Mouse (Mus musculus) liver, embryonic 14.5 days (tissue): ENCODE results near the gene Dusp15. TPM values are rescaled to one million over a fixed set of nuclear protein-coding genes. Genes with fewer than 3 reads are reported as not detected.

Experiments used
- ATAC-seq: fragments of 200-750 bp; cut with Nextera tagmentation; 2 replicates; pipeline ENCODE4 v1.8.0; 2017; ENCODE audit warnings: moderate number of reproducible peaks, mild to moderate bottlenecking, moderate library complexity; ENCODE audit not compliant: insufficient read depth
- DNase-seq, 3 experiments: peaks; one replicate each; pipeline ENCODE4 v3.0.0-alpha.2; 2012 to 2013; ENCODE audit warnings: low read depth in 3 of 3, low spot score in 3 of 3
- H3K27ac ChIP-seq: fragments of 300-500 bp; sonication (generic); 2 replicates; pipeline ENCODE4 v1.5.1; 2014; ENCODE audit warnings: moderate library complexity, mild to moderate bottlenecking, control low read depth, inconsistent platforms
- H3K27me3 ChIP-seq: fragments of 300-500 bp; sonication (generic); 2 replicates; pipeline ENCODE4 v1.6.1; 2014; ENCODE audit warnings: mild to moderate bottlenecking, low read length, moderate library complexity; ENCODE audit not compliant: control insufficient read depth, insufficient read depth
- H3K36me3 ChIP-seq: fragments of 300-500 bp; sonication (generic); replicated peaks from 2 replicates; pipeline ENCODE4 v1.6.1; 2014; ENCODE audit warnings: low read depth; ENCODE audit not compliant: control insufficient read depth, insufficient read depth
- H3K4me1 ChIP-seq, 2 experiments: fragments of 200-500 bp in 1 of 2; fragments of 300-500 bp in 1 of 2; sonication (generic) in 1 of 2; replicated peaks; 2 replicates each; pipeline ENCODE4 v1.6.1; 2012 to 2014; ENCODE audit warnings: antibody characterized with exemption in 1 of 2, inconsistent platforms in 1 of 2, low read length in 1 of 2; ENCODE audit not compliant: control insufficient read depth in 2 of 2, insufficient read depth in 2 of 2
- H3K4me2 ChIP-seq: fragments of 300-500 bp; sonication (generic); 2 replicates; pipeline ENCODE4 v1.6.1; 2014; ENCODE audit warnings: low read depth, mild to moderate bottlenecking, control low read depth, moderate library complexity
- H3K4me3 ChIP-seq, 2 experiments: fragments of 200-500 bp in 1 of 2; fragments of 300-500 bp in 1 of 2; sonication (generic) in 1 of 2; 2 replicates each; pipeline ENCODE4 v1.5.1; 2012 to 2014; ENCODE audit warnings: low read depth in 2 of 2, low read length in 2 of 2, mild to moderate bottlenecking in 2 of 2, control low read depth in 1 of 2, inconsistent platforms in 1 of 2, moderate library complexity in 1 of 2; ENCODE audit not compliant: insufficient read depth in 1 of 2
- H3K9ac ChIP-seq: fragments of 300-500 bp; sonication (generic); replicated peaks from 2 replicates; pipeline ENCODE4 v1.6.1; 2014; ENCODE audit warnings: mild to moderate bottlenecking, control low read depth, moderate library complexity
- H3K9me3 ChIP-seq: fragments of 300-500 bp; sonication (generic); 2 replicates; pipeline ENCODE4 v1.6.1; 2016; ENCODE audit warnings: low read length, mixed read lengths; ENCODE audit not compliant: control insufficient read depth
- CTCF ChIP-seq: IDR thresholded peaks from 2 replicates; pipeline ENCODE4 v1.5.1; 2016; ENCODE audit warnings: antibody characterized with exemption, low read depth, control low read depth
- EP300 ChIP-seq: IDR thresholded peaks from 2 replicates; pipeline ENCODE4 v1.6.1; 2016; ENCODE audit warnings: antibody characterized with exemption, low read depth
- WGBS: fragments of 180-500 bp; shearing (Covaris S2); extraction: QIAGEN DNeasy Blood & Tissue Kit; methylation state at CpG from one replicate; pipeline ENCODE4 v1.1.7; 2014; ENCODE audit not compliant: insufficient replicate concordance; 5-methylcytosine and 5-hydroxymethylcytosine counted together
- polyA plus RNA-seq, 2 experiments: library from polyadenylated mRNA; depleted of rRNA in 1 of 2; stranded (reverse) in 1 of 2; unstranded in 1 of 2; fragments of >200 nt; fragmentation: Nextera tagmentation in 1 of 2; extraction: Ambion mirVana in 1 of 2; gene quantifications; 2 replicates each; pipeline versions ENCODE4 v1.2.1 to v1.2.3; 2012 to 2014

Dusp15 gene
- polyA plus RNA-seq, 2 experiments, result 0.02 TPM; not detected in 1

DNA sequence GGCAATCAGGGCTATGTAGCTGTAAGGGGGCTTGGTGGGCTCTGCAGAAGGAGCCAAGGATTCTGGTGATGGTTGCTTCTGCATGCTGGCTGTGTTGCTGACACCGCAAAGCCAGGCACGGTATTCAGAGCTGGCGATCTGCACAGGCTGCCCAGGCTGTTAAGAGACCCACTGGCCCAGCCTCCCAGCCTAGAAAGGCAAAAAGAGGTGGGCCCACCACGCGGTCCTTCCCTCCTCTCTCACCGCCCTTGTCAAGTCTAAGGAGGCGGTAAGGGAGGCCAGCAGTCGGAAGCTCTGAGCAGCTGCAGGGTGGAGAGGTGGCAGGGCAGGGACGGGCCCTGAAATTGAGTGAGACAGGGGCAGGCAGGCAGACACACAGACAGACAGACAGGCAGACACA, 18.4 kb downstream of the Dusp15 start, which contains the start of gene Foxs1:
Foxs1 (minus strand) TSS at position 161 of the 400 bp plus-strand sequence.
- DNase-seq, result no peak
- Histone ChIP-seq H3K9ac (no peak within 1 kb of the TSS), H3K9me3 (no peaks in the 10 kb centered on the region), H3K27ac (no peak within 1 kb of the TSS), H3K36me3 (no peaks in the 10 kb centered on the region), H3K4me3 (no peak within 1 kb of the TSS), H3K27me3 (no peaks in the 10 kb centered on the region), H3K4me2 (no peak within 1 kb of the TSS), H3K4me1 (peaks cover 0 to 2% of the 10 kb centered on the region in 2 experiments; a peak in 1 of 4 replicates)
- no peak for ATAC-seq
- 21% methylated on average over 9 of the region's 9 CpGs for WGBS
- TF ChIP-seq EP300 (no peak), CTCF (no peak)

DNA sequence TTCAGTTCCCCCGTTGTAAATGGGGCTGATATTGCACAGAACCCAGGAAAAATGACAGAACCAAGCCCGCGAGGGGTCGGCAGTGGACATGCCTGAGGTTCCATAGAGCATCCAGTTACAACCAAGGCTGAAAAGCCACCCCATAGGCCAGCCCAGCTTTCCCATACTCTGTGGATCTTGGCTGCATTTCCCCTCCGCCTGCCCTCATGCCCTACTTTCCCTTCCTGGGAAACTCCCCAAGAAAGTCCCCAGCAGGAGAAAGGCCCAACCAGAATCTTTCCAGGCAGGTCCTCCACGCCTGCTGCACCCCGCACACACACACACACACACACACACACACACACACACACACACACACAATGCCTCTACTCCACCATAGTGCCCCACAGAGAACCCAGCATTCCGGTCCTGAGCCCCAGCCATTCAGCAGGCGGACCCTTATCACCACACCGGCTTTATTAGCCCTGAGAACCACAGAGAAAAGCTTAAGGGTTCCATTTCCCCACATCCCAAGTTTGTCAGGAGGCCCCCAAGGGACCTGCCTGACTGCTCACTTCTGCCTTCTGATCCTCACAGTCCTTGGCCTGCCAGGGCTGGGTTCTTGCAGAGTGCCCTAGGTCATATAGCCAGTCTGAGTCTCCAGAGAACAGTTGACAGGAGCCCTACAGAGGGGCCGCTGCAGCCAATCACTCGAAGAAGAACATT, 19.9 kb downstream of the Dusp15 start:
- TF ChIP-seq CTCF (no peak), EP300 (no peak)
- no peaks in the 10 kb centered on the region for H3K9me3 ChIP-seq
- peaks cover 0 to 5% of the 10 kb centered on the region in 2 experiments; a peak in 1 of 4 replicates for H3K4me1 ChIP-seq
- no peak overlapping the region for H3K27ac ChIP-seq
- no peak overlapping the region for H3K4me2 ChIP-seq
- DNase-seq, result no peak
- WGBS, result 64% methylated on average over 12 of the region's 12 CpGs
- H3K36me3 ChIP-seq, result no peaks in the 10 kb centered on the region
- no peaks in the 10 kb centered on the region for H3K27me3 ChIP-seq
- no peak overlapping the region for H3K9ac ChIP-seq
- ATAC-seq, result no peak
- no peak overlapping the region for H3K4me3 ChIP-seq

DNA sequence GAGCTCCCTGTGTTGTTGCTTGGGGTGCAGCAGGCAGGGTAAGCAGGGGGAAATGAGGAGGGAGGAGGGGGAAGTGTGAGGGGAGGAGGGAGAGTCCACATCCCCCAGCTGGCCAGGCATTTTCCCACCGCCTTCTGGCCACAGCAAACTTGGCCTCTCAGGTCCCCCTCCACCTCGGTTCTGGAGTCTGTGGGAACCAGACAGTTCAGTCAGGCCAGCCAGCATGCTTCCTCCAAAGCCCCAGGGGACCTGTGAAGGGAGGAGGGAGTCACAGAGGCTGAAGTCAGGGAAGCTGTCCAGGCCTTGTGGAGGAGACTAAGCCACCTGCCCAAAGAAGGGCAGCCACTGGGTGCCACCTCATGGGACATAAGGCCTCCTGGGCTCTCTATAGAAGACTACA, 21.2 kb downstream of the Dusp15 start:
- Histone ChIP-seq H3K4me2 (no peak overlapping the region), H3K4me1 (peaks cover 0 to 5% of the 10 kb centered on the region in 2 experiments; a peak in 1 of 4 replicates), H3K4me3 (no peak overlapping the region), H3K36me3 (no peaks in the 10 kb centered on the region), H3K27me3 (no peaks in the 10 kb centered on the region), H3K9ac (no peak overlapping the region), H3K9me3 (no peaks in the 10 kb centered on the region), H3K27ac (no peak overlapping the region)
- DNase-seq, result no peak
- 30% methylated on average over 2 of the region's 2 CpGs for WGBS
- TF ChIP-seq EP300 (no peak), CTCF (no peak)
- no peak for ATAC-seq

DNA sequence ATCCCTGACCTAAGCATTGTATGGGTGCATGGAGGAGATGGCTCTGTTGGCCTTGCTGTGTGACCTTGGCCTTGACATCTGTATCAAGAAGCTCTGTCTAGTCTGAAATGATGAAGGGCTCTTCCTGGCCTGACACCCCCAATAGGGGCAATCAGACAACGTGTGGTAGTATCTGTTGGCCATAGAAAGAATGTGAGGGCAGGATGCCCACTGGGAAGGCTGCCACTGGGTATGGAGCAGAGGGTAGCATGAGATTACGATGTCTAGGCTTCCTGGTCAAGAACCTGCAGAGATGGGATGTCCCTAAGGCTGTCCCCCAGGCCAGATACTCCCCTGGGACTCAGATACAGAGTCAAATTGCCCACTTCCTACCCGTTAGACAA, 22.5 kb downstream of the Dusp15 start:
- Histone ChIP-seq H3K27me3 (no peaks in the 10 kb centered on the region), H3K9me3 (no peaks in the 10 kb centered on the region), H3K4me3 (no peak overlapping the region), H3K27ac (no peak overlapping the region), H3K36me3 (no peaks in the 10 kb centered on the region), H3K4me1 (peaks cover 0 to 5% of the 10 kb centered on the region in 2 experiments; a peak in 1 of 4 replicates), H3K4me2 (no peak overlapping the region), H3K9ac (no peak overlapping the region)
- ATAC-seq (no peak), DNase-seq (no peak)
- TF ChIP-seq EP300, result no peak
- 41% methylated on average over 3 of the region's 3 CpGs for WGBS

DNA sequence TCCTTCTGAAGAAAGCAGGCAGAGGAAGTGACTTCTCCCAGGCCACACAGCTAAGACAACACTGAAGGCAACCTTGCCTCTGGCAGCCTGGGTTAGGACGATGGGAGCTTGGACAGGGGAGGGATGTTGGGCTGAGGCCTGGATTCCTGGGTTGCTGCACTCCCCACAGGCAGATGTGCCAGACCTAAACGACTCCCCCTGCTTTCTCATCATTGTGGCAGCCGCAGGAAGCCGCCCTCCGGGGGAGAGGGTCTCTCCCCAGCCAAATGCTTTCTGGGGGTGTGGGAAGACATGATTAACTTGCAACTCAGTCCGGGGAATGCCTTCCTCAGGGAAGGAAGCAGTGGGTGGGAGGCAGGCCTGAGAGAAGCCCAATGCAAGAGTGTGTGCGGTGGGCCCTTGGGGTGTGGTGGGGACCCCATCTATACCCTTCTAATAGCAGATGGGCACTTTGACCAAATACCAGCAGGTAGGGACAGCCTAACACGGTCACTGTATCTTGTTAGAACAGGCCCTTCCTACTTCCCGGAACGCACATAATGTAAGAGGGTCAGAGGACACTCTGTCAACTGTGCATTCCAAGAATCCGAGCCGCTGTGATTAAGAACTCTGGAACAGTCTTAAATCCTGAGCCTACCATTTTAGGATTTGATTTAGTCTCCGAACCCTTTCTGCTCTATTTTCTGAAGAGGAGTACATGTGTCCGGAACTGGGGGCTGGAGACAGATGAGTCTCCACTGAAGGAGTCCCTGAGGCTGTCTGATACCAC, 23.1 kb downstream of the Dusp15 start:
- Histone ChIP-seq H3K36me3 (no peaks in the 10 kb centered on the region), H3K9me3 (no peaks in the 10 kb centered on the region), H3K4me1 (peaks cover 0 to 5% of the 10 kb centered on the region in 2 experiments; a peak in 1 of 4 replicates), H3K4me3 (no peak overlapping the region), H3K27ac (no peak overlapping the region), H3K4me2 (no peak overlapping the region), H3K9ac (no peak overlapping the region), H3K27me3 (no peaks in the 10 kb centered on the region)
- 47% methylated on average over 14 of the region's 14 CpGs for WGBS
- TF ChIP-seq CTCF (no peak), EP300 (no peak)
- ATAC-seq (no peak), DNase-seq (no peak)
